Mouse (Mus musculus): ENCODE results near the gene Rab3gap1. TPM values are rescaled to one million over a fixed set of nuclear protein-coding genes. Genes with fewer than 3 reads are reported as not detected.

Gene Rab3gap1
- polyA plus RNA-seq, 1 experiment, result 43.9 TPM

GRCm38 (mm10) chr1:127956524-127956923 is 88.0 kb downstream of the Rab3gap1 start:
- TF ChIP-seq GATA1 (IDR thresholded peaks at IDR 0.05; ENCODE audit: low read length), result no peak

GRCm38 (mm10) chr1:127958801-127959200 is 90.2 kb downstream of the Rab3gap1 start:
- TF ChIP-seq GATA1 (IDR thresholded peaks at IDR 0.05; ENCODE audit: low read length), result no peak

DNA sequence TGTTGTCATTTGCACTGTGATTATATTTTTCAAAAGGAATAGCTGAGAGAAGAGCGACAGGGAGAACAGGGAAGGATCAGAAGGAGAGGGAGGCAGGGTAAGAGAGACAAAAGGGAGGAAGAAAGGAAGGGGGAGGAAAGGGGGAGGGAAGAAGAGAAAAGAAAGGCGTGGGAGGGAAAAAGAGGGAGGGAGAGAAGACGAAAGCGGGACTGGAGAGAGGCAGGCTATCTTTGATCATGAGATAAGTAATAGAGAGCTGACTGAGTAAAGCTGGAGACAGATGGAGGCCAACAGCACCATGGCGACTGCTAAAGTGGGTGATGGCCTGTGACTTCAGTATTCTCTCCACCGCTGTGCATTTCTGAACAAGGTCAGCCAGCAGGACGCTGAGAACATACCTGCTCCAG is 90.7 kb downstream of the Rab3gap1 start:
- TF ChIP-seq GATA1 (IDR thresholded peaks at IDR 0.05; ENCODE audit: low read length), result no peak

GRCm38 (mm10) chr1:127961140-127961539 is 92.6 kb downstream of the Rab3gap1 start:
- no peak for TF ChIP-seq GATA1 (IDR thresholded peaks at IDR 0.05; ENCODE audit: low read length)

DNA sequence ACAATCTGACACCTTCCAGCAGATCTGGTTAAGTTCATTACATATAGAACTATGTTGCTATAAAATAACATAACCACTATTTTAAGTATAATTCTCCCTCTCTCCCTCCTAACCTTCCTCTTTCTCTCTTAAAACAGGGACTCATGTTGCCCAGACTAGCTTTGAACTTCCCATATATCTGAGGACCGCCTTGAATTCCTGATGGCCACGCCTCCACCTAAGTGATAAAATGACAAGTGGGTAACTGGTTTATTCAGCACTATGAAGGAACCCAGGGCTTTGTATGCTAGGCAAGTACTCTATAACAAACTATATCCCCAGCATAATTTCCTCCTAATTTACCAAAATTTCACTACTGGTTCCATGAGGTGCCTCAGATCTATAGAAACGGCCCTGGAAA is 94.8 kb downstream of the Rab3gap1 start:
- no peak for TF ChIP-seq GATA1 (IDR thresholded peaks at IDR 0.05; ENCODE audit: low read length)

DNA sequence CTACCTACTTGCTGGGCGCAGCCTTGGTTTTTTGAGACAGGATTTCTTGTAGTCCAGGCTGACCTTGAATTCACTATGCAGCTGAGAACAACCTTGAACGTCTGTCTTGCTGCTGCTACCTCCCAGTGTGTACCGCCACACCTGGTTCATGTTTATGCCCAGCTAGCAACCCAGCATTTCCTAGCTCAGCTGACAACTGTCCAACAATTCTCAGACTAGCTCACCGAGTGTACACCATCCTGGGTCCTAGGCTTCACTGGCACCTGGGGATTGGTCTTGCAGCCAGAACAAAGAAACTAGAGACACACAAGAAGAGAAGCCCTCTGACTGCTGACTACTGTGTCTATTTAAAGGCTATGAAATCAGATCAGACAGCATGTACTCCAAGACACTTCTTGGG is 102.3 kb downstream of the Rab3gap1 start:
- no peak for TF ChIP-seq GATA1 (IDR thresholded peaks at IDR 0.05; ENCODE audit: low read length)

- no peak for TF ChIP-seq GATA1 (IDR thresholded peaks at IDR 0.05; ENCODE audit: low read length)
These were observed 105.5 kb downstream of the Rab3gap1 start for GRCm38 (mm10) chr1:127974082-127974481.

- TF ChIP-seq GATA1 (IDR thresholded peaks at IDR 0.05; ENCODE audit: low read length), result no peak
These were observed 107.1 kb downstream of the Rab3gap1 start for GRCm38 (mm10) chr1:127975676-127976075.

DNA sequence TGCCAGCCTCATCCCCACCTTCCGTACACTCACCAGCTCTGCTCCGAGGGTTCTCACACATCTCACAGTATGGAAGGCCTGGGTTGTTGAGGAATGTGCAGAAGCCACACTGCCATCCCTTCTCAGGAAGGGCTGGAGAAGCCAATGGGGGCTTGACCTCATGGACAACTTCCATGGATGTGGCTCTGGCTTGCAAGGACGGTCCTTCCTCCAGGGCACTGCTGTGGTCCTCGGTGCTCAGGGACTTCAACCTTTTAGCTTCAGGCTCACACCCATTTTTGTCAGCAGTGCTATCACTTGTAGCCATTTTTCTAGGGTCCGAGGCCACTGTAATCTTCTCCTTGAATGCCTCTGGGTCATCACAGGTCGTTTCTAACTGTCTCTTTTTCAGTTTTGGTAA is 107.5 kb downstream of the Rab3gap1 start:
- no peak for TF ChIP-seq GATA1 (IDR thresholded peaks at IDR 0.05; ENCODE audit: low read length)

DNA sequence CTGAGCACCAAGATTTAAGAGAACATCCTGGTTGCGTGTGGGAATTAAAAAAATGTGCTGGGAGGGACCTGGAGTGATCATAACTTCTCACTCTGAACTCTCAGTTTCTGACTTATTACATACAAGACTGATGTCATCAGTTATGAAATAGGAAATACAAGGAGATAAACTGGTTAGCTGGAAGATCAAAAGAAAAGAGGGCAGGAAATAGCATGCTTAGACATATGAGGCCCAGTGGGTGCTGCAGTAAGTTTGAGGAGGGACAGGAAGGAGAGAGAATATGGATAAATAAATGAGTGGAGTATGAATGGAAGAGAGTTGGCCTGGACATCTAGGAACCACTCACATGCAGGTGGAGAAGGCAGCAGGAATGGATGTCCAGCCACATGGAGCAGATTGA is 109.6 kb downstream of the Rab3gap1 start:
- TF ChIP-seq GATA1 (IDR thresholded peaks at IDR 0.05; ENCODE audit: low read length), result no peak

DNA sequence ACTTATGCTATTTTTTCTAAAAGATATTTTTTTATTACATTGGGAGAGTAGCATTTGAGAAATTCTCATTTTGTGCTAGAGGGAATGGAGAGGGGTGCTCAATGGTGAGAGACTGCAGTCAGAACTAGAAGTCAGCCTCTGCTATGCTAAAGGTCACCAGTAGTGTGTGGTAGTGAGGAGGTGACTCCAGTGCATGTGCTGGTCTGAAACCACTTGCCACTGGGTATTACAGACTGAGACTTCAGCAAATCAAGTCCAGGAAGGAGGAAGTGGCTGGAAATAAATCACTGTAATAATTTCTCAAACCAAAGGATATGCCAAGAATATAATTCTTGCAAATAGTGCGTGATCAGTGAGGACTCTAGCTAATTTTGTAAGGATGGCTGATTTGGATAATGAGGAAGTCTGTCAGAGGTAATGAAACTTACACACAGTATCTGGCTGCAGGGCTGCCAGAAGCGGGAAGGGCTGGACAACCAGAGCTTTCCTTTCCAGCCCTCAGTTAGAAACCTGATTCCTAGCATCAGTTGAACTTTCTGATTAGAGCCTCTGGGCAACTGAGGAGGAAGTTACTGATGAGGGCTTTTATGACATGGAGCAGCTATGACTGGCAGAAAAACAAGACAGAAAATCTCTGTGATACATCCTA is 112.5 kb downstream of the Rab3gap1 start:
- TF ChIP-seq GATA1 (IDR thresholded peaks at IDR 0.05; ENCODE audit: low read length), result no peak

GRCm38 (mm10) chr1:127982268-127982667 is 113.7 kb downstream of the Rab3gap1 start:
- no peak for TF ChIP-seq GATA1 (IDR thresholded peaks at IDR 0.05; ENCODE audit: low read length)

DNA sequence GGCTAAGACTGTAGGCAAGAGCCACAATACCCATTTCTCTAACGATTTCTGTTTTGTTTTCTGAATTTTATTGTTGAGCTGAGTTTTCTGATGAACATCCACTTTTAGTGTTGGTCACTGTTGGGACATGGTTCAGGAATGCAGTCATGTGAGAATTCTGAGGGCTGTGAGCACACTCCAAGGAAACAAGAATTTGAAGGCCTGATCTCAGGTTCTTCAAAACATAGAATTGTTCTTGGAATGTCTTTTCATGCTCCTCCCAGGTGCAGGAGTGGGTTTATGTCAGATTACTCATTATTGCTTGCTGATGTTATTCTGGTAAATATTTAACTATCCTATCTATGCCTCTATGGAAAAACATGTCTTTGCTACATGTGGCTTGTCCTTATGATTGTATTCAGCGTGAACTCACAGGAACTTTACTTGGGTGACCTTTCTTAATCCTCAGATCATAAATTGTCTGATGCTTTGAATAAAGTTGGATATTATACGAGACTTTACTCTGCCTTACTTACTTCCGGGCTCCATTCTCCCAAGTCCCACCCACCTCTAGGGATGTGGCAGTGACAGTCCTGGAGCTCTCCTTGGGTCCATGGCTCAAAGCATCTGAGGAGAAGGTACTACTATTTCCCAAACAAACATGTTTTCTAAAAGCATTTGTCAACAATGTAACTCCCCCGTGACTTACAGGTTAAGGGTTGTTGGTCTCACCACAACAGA is 114.9 kb downstream of the Rab3gap1 start:
- TF ChIP-seq GATA1 (IDR thresholded peaks at IDR 0.05; ENCODE audit: low read length), result no peak

DNA sequence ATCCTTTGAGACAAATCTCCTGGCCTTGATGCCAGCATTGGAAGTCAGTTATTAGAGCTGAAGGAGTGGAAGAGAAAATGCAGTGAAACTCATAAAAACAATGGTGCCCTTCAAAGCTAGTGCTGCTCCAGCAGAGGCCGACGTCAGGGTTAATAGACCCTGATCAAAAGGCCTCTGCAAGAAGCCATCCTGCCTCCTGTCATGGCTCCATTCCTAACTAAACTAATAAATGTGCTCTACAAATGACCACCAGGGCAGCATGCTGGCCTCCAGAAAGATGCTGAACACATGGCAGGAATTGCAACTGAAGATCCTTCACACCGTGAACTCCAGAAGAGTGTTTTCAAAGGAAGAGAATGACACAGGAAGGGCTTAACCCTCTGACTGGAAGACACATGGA is 116.8 kb downstream of the Rab3gap1 start:
- no peak for TF ChIP-seq GATA1 (IDR thresholded peaks at IDR 0.05; ENCODE audit: low read length)

DNA sequence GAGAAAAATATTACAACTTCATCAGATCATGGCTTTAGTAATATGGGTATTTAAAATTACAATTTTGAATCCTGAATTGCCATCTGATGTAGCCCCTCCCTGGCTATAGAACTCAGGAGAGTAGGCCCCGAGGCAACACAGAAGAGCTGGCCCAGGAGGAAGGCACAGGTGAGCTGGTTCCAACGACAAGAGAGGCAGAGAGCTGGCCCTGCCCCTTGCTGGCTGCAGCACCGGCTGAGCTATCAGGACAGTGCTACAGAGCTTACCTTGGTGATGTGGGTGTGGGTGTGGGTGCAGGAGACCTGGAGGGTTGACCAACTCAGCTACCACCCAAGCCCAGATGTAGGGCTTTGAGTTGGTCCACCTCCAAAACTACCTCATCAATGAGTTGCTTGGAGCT is 119.7 kb downstream of the Rab3gap1 start:
- no peak for TF ChIP-seq GATA1 (IDR thresholded peaks at IDR 0.05; ENCODE audit: low read length)

- TF ChIP-seq GATA1 (IDR thresholded peaks at IDR 0.05; ENCODE audit: low read length), result no peak
These were observed 120.8 kb downstream of the Rab3gap1 start for GRCm38 (mm10) chr1:127989387-127989786.
